Mouse (Mus musculus) spleen, adult 2 months (tissue): ENCODE data around the gene Lsg1. TPM values are rescaled to one million over a fixed set of nuclear protein-coding genes. Genes with fewer than 3 reads are reported as not detected.
A peak's percentile ranks its signal among the peaks of the same experiment; 100 is the strongest.

ENCODE experiments used
- DNase-seq, 2 experiments: peaks; one replicate each; pipeline versions ENCODE4 v3.0.0 to v3.0.0-alpha.2; 2012 to 2021; ENCODE audit warnings: low spot score in 2 of 2, low read depth in 1 of 2
- H3K27ac ChIP-seq: fragments of 200-500 bp; 2 replicates; pipeline ENCODE4 v1.5.1; 2012; ENCODE audit warnings: low read length, inconsistent platforms; ENCODE audit not compliant: insufficient read depth
- H3K27me3 ChIP-seq: fragments of 200-500 bp; 2 replicates; pipeline ENCODE4 v1.6.1; 2012; ENCODE audit warnings: mild to moderate bottlenecking, moderate library complexity, low read length, inconsistent platforms; ENCODE audit not compliant: control insufficient read depth, insufficient read depth
- H3K36me3 ChIP-seq: fragments of 200-500 bp; 2 replicates; pipeline ENCODE4 v1.6.1; 2012; ENCODE audit warnings: mild to moderate bottlenecking, low read length, inconsistent platforms; ENCODE audit not compliant: control insufficient read depth, insufficient read depth
- H3K4me1 ChIP-seq: fragments of 200-500 bp; 2 replicates; pipeline ENCODE4 v1.6.1; 2011; ENCODE audit warnings: inconsistent platforms; ENCODE audit not compliant: control insufficient read depth, insufficient read depth, insufficient read length
- H3K4me3 ChIP-seq: fragments of 200-500 bp; 2 replicates; pipeline ENCODE4 v1.5.1; 2011; ENCODE audit warnings: mild to moderate bottlenecking, inconsistent platforms; ENCODE audit not compliant: insufficient read depth, insufficient read length; ENCODE audit errors: extremely low read depth
- CTCF ChIP-seq: fragments of 200-500 bp; IDR thresholded peaks from 2 replicates; pipeline ENCODE4 v1.5.1; 2011; ENCODE audit warnings: mild to moderate bottlenecking, inconsistent platforms; ENCODE audit not compliant: insufficient read depth, insufficient read length, insufficient replicate concordance; ENCODE audit errors: extremely low read depth
- POLR2A ChIP-seq: fragments of 200-500 bp; IDR thresholded peaks from 2 replicates; pipeline ENCODE4 v1.6.1; 2011; ENCODE audit warnings: low read depth, low read length, inconsistent platforms
- WGBS: fragments of 180-500 bp; shearing (Covaris S2); methylation state at CpG from one replicate; pipeline ENCODE4 v1.1.7; 2018; 5-methylcytosine and 5-hydroxymethylcytosine counted together
- polyA plus RNA-seq: library from polyadenylated mRNA; depleted of rRNA; stranded (reverse); fragments of >200 nt; gene quantifications from 2 replicates; pipeline ENCODE4 v1.2.3, GENCODE M21; 2012; rRNA removed

Lsg1 gene
- 9.6 and 10.2 TPM in 2 replicates for polyA plus RNA-seq

- Histone ChIP-seq H3K27me3 (no peaks in the 10 kb centered on the region), H3K27ac (peak within 1 kb of the TSS; percentile 75), H3K4me3 (peak within 1 kb of the TSS; percentile 97), H3K36me3 (peaks cover 18% of the 10 kb centered on the region), H3K4me1 (peaks cover 3% of the 10 kb centered on the region; the same call in 1 of the 2 replicates)
- 3% methylated on average over 35 of the region's 35 CpGs for WGBS
- peak; percentile 75 to 95 for DNase-seq
- TF ChIP-seq CTCF (no peak), POLR2A (peak; percentile 58)
These were observed at the start of gene Lsg1 for GRCm38 (mm10) chr16:30587494-30588327. TSS of gene Lsg1 (minus strand) at chr16:30587592.

- Histone ChIP-seq H3K36me3 (no peaks in the 10 kb centered on the region), H3K4me3 (no peak overlapping the region), H3K27me3 (no peaks in the 10 kb centered on the region), H3K4me1 (peaks cover 3% of the 10 kb centered on the region; the same call in 1 of the 2 replicates), H3K27ac (no peak overlapping the region)
- 39% methylated on average over 8 of the region's 8 CpGs for WGBS
- peak in 1 of 2 experiments; percentile 57 for DNase-seq
- TF ChIP-seq CTCF (no peak), POLR2A (no peak)
These were observed 46.7 kb upstream of the Lsg1 start for GRCm38 (mm10) chr16:30633906-30634746.

GRCm38 (mm10) chr16:30629509-30629908 is 42.1 kb upstream of the Lsg1 start:
- H3K4me1 ChIP-seq, result peaks cover 3% of the 10 kb centered on the region
- H3K36me3 ChIP-seq, result no peaks in the 10 kb centered on the region
- DNase-seq, result no peak
- WGBS, result 91% methylated on average over 5 of the region's 5 CpGs
- no peaks in the 10 kb centered on the region for H3K27me3 ChIP-seq
- no peak for TF ChIP-seq POLR2A
- no peak for TF ChIP-seq CTCF
- H3K27ac ChIP-seq, result no peak overlapping the region
- H3K4me3 ChIP-seq, result no peak overlapping the region

DNA sequence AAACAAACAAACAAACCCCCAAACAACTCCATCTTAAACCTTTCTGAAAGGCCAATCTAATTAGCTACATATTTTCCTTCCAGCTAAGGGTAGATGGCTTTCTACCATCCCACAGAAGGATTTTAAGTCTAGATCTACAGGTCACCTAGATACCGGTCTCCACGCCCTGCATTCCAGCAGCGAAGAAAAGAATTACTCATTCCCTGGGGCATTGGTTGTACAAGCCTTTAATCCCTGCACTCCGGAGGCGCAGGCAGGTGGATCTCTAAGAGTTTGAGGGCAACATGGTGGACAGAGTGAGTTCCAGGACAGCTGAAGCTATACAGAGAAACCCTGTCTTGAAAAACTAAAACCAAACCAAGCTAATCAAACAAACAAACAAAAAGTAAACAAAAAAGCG is 41.0 kb upstream of the Lsg1 start:
- Histone ChIP-seq H3K27me3 (no peaks in the 10 kb centered on the region), H3K4me3 (no peak overlapping the region), H3K36me3 (no peaks in the 10 kb centered on the region), H3K27ac (no peak overlapping the region), H3K4me1 (peaks cover 8% of the 10 kb centered on the region)
- WGBS, result 95% methylated on average over 6 of the region's 6 CpGs
- TF ChIP-seq CTCF, result no peak
- no peak for TF ChIP-seq POLR2A
- no peak for DNase-seq

- no peak overlapping the region for H3K27ac ChIP-seq
- no peak for DNase-seq
- no peak for TF ChIP-seq CTCF
- TF ChIP-seq POLR2A, result no peak
- 87% methylated on average over 11 of the region's 11 CpGs for WGBS
- H3K4me3 ChIP-seq, result no peak overlapping the region
- H3K27me3 ChIP-seq, result no peaks in the 10 kb centered on the region
- H3K36me3 ChIP-seq, result no peaks in the 10 kb centered on the region
- H3K4me1 ChIP-seq, result peaks cover 10% of the 10 kb centered on the region
These were observed 40.4 kb upstream of the Lsg1 start for GRCm38 (mm10) chr16:30627586-30628337.

DNA sequence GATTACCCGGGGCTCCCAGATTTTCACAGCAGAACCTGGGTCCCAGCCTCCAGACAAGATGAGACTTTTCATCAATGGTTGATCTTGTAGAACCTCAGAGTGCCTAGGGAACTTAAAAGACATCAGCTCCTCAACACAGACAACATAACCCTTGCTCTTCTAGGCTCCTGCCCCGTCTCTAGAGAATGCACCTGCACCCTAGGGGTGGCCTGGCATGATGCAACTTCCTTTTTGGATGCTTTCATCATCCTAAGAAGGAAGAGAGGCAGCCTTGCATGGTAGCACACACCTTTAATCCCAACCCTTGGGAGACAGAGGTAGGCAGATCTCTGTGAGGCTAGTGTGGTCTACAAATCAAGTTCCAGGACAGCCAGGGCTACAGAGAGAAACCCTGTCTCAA is 37.2 kb upstream of the Lsg1 start:
- no peaks in the 10 kb centered on the region for H3K36me3 ChIP-seq
- peaks cover 10% of the 10 kb centered on the region for H3K4me1 ChIP-seq
- 44% methylated on average over 2 of the region's 2 CpGs for WGBS
- H3K27me3 ChIP-seq, result no peaks in the 10 kb centered on the region
- H3K27ac ChIP-seq, result no peak overlapping the region
- H3K4me3 ChIP-seq, result no peak overlapping the region
- TF ChIP-seq POLR2A, result no peak
- no peak for DNase-seq
